Mouse (Mus musculus): ENCODE results near the gene Rwdd2a. TPM values are rescaled to one million over a fixed set of nuclear protein-coding genes. Genes with fewer than 3 reads are reported as not detected.

Rwdd2a gene
- total RNA-seq (2021): 10 to 100 TPM; 24.8 to 27.6 TPM

DNA sequence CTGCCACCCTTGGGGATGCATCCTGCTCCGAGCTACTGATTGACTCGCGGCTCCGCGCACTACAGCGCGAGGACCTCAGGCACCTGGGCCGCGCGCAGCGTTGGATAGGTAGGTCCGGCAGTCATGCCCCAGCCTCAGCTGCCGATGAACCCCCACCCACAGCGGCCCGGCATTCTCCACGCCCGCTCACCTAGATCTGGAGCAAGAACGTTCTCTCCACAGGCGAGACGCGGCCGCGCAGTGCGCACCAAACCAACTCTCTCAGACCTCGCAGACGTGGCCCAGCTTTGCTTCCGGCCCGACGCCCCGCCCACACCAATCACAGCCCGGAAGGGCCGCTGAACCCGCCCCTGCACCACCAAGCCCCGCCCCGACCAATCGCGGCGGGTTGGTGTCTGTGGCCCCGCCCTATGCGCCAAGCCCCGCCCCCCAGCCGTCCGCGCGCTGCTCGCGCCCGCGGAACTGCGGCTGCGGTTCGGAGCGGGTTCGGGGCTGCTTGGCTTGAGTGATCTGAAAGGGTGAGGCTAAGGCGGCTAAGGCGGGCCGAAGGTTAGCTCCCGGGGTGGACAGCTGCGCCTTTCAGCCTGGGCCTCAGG, at the start of gene Rwdd2a, which contains the start of gene Pgm3:
TSS of gene Rwdd2a (plus strand) at position 452 of the 596 bp plus-strand sequence.
TSS of gene Pgm3 (minus strand) at position 303 of the 596 bp plus-strand sequence.
- DNase-seq: peak; percentile 96

- no peak for DNase-seq
Measured at GRCm38 (mm10) chr9:86522335-86522734, 49.5 kb upstream of the Rwdd2a start.

DNA sequence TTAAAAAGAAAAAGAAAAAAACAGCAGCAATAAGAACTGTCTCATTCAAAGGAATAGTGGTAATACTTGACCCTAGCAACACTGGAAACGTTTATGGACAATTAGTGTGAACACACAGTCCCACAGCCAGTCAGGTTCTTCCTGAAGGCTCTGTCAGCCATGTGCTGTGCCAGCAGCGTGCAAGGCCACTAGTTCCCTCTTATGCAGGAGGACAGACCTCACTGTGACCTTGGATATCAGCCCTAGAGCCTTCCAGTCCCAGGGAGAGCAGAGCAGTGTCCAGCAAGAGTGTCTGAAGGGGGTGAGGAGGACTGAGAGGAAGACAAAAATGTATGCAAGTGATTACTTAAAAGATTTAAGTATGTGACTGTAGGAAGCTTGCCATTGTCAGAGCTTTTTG, 46.2 kb upstream of the Rwdd2a start:
- no peak for DNase-seq

DNA sequence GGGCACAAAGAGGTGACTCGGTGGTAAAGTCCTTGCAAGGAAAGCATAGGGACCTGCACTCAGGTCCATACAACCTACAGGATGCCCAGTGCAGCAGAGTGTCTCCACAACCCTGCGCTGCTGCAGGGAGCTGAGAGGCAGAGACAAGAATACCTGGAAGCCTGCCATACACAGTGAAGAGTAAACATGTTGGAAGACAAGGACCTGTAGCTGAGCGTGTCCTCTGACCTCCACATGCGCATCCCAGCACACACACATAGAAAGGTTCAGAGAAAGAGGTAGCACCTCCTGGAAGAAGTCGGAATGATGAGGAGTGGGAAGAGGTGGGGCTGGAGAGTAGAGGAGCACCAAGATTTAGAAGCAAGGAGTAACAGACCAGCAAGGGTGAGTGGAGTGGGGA, 37.7 kb upstream of the Rwdd2a start:
- no peak for DNase-seq

DNA sequence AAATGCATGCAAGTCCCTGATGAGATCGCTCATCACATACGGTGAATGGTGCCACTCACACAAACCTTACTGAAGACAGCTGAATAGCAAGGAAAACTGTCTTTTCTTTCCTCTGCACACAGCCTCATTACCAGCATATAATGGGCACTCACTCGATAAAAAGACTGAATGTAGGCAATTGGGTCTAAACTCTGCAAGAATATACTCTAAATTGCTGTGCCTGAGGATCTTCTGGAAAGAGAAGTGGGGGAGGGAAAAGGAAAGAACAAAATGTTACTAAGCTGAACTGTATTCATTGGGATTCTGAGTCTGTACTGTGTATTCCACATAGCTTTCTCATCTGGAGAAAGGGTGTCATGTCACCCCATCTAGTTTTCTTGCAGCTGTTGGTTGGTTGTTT, 28.3 kb upstream of the Rwdd2a start:
- DNase-seq: no peak

- no peak for DNase-seq
Measured at GRCm38 (mm10) chr9:86544559-86544958, 27.2 kb upstream of the Rwdd2a start.

DNA sequence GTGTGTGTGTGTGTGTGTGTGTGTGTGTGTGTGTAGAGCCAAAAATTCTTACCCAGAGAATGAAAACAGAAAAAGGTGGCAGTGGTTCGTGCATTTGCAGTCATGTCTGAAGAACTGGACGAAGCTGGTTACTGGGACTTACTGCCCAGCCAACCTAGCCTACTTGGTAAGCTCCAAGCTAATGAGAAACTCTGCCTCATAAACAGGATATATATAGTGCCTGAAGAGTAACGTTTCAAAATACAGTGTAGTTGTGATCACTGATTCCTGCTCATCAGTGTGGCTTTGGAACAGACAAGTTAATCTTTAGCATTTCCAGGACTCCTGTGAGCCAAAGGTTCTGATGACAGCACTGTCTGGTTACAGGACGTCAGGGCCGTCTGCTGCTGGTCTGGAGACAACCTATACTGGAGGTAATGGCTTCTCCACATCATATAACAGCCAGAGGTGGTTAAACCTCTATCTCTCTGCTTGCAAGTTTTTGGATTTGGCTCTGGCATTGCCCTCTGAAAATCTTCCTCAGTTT, 22.1 kb upstream of the Rwdd2a start:
- no peak for DNase-seq

DNA sequence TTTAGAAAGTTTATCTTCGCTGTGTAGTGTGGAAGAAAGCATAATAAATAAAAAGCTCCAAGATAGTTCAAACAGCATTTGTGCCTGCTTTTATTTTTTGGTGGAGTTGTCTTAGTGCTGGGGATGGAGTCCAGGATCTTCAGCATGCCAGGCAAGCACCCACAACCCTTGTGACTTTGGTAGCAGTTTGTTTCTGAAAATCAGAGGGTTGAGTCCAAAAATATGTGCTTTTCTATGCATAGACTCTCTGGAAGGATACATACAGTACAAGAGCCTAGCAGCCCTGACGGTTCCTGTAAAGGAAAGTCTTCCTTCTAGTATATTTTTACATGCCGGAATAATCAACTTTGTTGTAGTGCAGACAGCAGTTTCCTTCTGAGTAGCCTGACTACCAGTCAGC, 21.1 kb upstream of the Rwdd2a start:
- DNase-seq: no peak

DNA sequence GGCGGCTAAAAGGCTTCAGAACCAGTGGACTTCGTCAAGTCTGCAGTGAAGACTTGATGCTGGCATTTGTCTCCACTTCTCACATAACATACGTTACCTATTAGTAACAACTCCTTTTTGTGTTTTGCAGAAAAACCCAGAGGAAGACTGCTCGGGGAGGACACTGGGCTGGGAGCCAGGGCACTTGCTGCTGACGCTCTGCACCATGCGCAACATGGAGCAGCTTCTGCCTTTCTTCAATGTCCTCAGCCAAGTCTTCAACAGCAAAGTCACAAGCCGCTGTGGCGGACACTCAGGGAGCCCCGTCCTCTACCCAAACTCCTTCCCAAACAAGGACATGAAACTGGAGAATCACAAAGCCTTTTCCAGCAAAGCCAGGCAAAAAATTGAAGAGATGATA, 17.9 kb upstream of the Rwdd2a start:
- DNase-seq: no peak

GRCm38 (mm10) chr9:86554641-86555040, 17.1 kb upstream of the Rwdd2a start:
- no peak for DNase-seq

GRCm38 (mm10) chr9:86560543-86560942, 11.2 kb upstream of the Rwdd2a start:
- DNase-seq: no peak

GRCm38 (mm10) chr9:86569314-86569910, 2.4 kb upstream of the Rwdd2a start:
- DNase-seq: no peak

GRCm38 (mm10) chr9:86570261-86570890, 1.4 kb upstream of the Rwdd2a start:
- no peak for DNase-seq

GRCm38 (mm10) chr9:86570946-86571345, 845 bp upstream of the Rwdd2a start:
- no peak for DNase-seq

GRCm38 (mm10) chr9:86572196-86572595, 405 bp downstream of the Rwdd2a start:
- DNase-seq: no peak

- DNase-seq: peak; percentile 72 to 74
Measured at GRCm38 (mm10) chr9:86572636-86573291, 973 bp downstream of the Rwdd2a start.

DNA sequence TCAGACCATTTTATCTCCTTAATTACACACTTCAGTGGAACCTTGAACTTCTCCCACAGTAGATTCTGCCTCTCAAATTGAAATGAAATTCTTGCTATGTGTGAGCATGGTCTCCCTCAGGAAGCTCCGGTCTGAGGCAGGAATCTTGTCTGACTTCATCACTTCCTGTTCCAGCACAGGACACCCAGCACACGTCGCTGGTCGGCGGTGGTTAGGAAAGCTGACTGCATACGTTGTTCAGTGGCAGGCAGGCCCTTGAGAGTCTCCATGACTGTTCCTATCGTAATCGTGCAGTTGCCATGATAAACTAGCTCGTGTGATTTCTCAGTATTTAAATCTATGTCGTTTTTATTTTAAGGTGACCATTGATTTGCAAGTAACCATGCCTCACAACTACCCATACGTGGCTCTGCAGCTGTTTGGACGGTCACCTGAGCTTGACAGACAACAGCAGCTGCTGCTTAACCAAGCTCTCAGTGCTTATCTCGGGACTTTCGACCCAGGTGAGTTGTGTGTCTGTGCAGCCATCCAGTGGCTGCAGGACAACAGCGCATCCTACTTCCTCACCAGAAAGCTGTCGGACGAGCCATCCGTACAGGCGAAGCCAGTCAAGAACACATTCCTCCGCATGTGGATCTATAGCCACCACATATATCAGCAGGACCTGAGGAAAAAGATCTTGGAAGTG, 2.0 kb downstream of the Rwdd2a start:
- DNase-seq: no peak

GRCm38 (mm10) chr9:86575178-86575577, 3.4 kb downstream of the Rwdd2a start:
- no peak for DNase-seq

GRCm38 (mm10) chr9:86579657-86580056, 7.9 kb downstream of the Rwdd2a start:
- DNase-seq: no peak

GRCm38 (mm10) chr9:86583740-86584139, 11.9 kb downstream of the Rwdd2a start:
- DNase-seq: peak; percentile 44 to 56

DNA sequence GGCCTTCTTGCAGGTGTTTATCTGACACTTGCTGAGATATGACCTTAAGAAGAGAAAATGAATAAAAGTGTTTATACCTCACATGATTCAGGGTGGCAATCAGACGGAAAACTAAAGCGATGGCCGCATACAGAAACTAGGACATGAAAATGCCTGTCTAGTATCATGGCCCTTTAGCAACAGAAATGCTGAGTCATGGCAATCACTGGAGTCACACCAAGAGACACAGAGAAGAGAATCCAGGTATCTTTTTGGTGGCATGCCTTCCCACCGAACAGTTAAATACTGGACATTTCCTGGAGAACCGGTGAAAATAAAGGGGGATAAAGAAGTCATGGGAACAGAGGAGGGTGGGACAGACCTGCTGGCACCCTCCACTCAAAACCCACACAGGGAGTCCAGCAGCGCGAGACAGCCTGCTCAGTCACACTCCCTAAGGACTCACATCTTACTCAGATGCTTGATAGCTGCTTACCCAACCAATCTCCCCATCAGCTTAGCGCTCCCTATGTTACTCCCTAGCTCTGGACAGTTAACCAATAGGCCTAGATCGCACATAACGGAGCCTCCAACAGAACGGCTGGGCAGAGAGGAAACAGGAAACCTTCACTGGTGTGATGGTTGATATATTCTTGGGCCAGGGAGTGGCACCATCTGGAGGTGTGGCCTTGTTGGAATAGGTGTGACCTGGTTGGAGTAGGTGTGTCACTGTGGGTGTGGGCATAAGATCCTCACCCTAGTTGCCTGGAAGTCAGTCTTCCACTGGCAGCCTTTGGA, 15.4 kb downstream of the Rwdd2a start:
- DNase-seq: no peak
